Mouse (Mus musculus): ENCODE results near the gene Ear10.
"Not testable (repeated sequence)": the region's sequence is repeated elsewhere in the genome, so short reads cannot be mapped to it uniquely, and the experiment has no call there.

DNA sequence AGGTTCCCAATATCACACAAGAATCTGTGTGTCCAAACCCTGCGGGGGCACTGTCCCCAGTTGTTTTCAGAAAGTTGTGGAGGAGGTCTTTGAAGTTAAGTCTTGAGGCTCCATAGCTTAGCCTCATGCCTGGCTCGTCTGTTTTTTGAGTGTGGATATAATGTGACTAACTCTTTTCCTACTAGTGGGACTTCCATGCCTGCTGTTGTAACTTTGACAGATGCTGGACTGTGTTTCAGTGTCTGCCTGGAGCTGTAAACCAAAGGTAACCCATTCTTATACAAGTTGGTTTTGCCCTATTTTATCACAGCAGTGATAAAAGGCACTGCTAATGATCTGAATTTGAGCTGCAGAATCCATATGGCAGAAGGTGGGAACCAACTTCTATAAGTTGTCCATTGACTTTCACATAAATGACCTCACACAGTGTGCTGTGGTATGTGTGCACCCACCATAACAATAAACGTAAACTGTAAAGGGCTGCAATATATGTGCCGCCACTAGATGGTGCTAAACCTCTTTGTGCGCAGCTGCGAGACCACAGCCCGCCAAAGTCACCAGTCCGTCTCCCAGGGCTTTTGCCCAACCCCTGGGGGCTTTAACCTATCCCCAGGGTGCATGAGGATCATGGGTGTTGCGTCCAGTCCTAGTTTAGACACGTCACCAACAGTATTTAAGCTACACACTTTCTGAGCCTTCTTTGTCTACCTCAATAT lies 1.5 kb upstream of the Ear10 start, which contains the start of gene Gm8113:
- not testable (repeated sequence) for TF ChIP-seq POLR2A (IDR thresholded peaks at IDR 0.05; ENCODE audit: extremely low read depth, insufficient read depth, low read length)
- peak; percentile 61 for TF ChIP-seq CTCF (IDR thresholded peaks at IDR 0.05; ENCODE audit: extremely low read depth, insufficient read depth, low read length)
